Mouse (Mus musculus): Measurements from ENCODE around the gene Traf3ip2.

DNA sequence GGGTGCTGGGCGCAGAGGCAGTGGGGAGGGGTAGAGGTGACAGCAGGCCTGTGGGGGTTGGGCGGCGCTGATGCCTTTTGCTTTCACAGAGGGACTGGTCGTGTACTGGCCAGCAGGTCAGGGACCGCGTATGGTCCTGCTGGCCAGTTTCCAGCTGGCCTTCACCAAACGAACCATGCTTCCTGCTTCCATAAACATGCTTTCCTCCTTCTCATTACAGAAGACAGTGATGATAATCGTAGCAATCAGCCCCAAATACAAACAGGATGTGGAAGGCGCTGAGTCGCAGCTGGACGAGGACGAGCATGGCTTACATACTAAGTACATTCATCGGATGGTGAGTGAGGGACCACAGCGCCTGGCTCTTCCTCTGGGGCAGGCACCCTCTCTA is 33.9 kb downstream of the Traf3ip2 start:
- no peak for TF ChIP-seq CTCF (IDR thresholded peaks at IDR 0.05; ENCODE audit: borderline replicate concordance, insufficient read depth, low read length)
- TF ChIP-seq POLR2A (IDR thresholded peaks at IDR 0.05; ENCODE audit: low read depth, low read length) = no peak

All from embryonic fibroblast, embryonic 13.5 days (primary cell).